21 mouse cellular contexts compared by ENCODE assay signal in genomic region chr13:99452444-99452843, GRCm38 (mm10).
"Had no signal": no experiment of that assay in that cellular context is flagged by ENCODE, and none has a peak within 500 bp of the region (broad histone marks: within the 10 kb centered on the region; RNA-seq: fewer than 3 reads in every experiment).

No protein-coding gene starts in this region.

- H3K9me3 ChIP-seq: limb, embryonic 12.5 days; limb, embryonic 15.5 days; midbrain, embryonic 15.5 days; neural tube, embryonic 13.5 days; stomach, embryonic 15.5 days had no signal

- DNase-seq: kidney, adult 2 months; kidney, postnatal 25 days; left cerebral cortex, postnatal 4 days; liver, postnatal 0 days; lung, embryonic 14.5 days; right cerebral cortex, adult 18-20 months; right cerebral cortex, postnatal 25 days; spleen, adult 18-20 months; thymus, postnatal 25 days had no signal

- H3K4me1 ChIP-seq: stomach, embryonic 15.5 days had no signal

- ATAC-seq: intestine, postnatal 0 days; liver, postnatal 0 days; lung, postnatal 0 days; midbrain, embryonic 15.5 days had no signal

- H3K9ac ChIP-seq: limb, embryonic 12.5 days; limb, embryonic 15.5 days; liver, embryonic 14.5 days; liver, postnatal 0 days; lung, embryonic 14.5 days; midbrain, embryonic 15.5 days; neural tube, embryonic 13.5 days; stomach, embryonic 15.5 days had no signal

- H3K4me2 ChIP-seq: limb, embryonic 12.5 days; limb, embryonic 15.5 days; liver, embryonic 11.5 days; lung, embryonic 14.5 days; midbrain, embryonic 15.5 days; neural tube, embryonic 13.5 days; stomach, embryonic 15.5 days had no signal

- H3K36me3 ChIP-seq: limb, embryonic 12.5 days; limb, embryonic 15.5 days; stomach, embryonic 15.5 days had no signal

- H3K27ac ChIP-seq: kidney, postnatal 0 days; limb, embryonic 12.5 days; limb, embryonic 15.5 days; liver, embryonic 14.5 days; macrophage; midbrain, embryonic 15.5 days; neural tube, embryonic 13.5 days; stomach, embryonic 15.5 days had no signal

- H3K4me3 ChIP-seq: limb, embryonic 12.5 days; limb, embryonic 15.5 days; midbrain, embryonic 15.5 days; myocyte; neural tube, embryonic 13.5 days; stomach, embryonic 15.5 days had no signal

- H3K27me3 ChIP-seq: limb, embryonic 12.5 days; limb, embryonic 15.5 days; midbrain, embryonic 15.5 days; neural tube, embryonic 13.5 days; stomach, embryonic 15.5 days had no signal
